Mouse (Mus musculus) brain, adult 10 weeks (tissue): ENCODE data around the gene Hoxa9. TPM values are rescaled to one million over a fixed set of nuclear protein-coding genes. Genes with fewer than 3 reads are reported as not detected.

ENCODE experiments used
- polyA plus RNA-seq: library from polyadenylated mRNA; stranded (reverse); fragments of 350-450 nt; fragmentation: Illumina TruSeq; extraction: RNeasy Lipid Tissue Mini Kit (QIAGEN cat#74804); gene quantifications from one replicate; pipeline ENCODE4 v1.2.3, GENCODE M21; 2015; ENCODE audit warnings: low read depth, low replicate concordance

Gene Hoxa9
- not detected for polyA plus RNA-seq

GRCm38 (mm10) chr6:52230516-52231165 is at the start of gene Hoxa9:
Hoxa9 (minus strand) TSS chr6:52231089.

GRCm38 (mm10) chr6:52260654-52261575 is 30.0 kb upstream of the Hoxa9 start, which contains the start of gene Hoxa13:
Hoxa13 (minus strand) TSS chr6:52260880.

GRCm38 (mm10) chr6:52245757-52246142 is 14.9 kb upstream of the Hoxa9 start, which contains the start of gene Hoxa11:
Hoxa11 (minus strand) TSS chr6:52245810.

GRCm38 (mm10) chr6:52240389-52241000 is 9.6 kb upstream of the Hoxa9 start, which contains the start of gene Hoxa10:
Hoxa10 (minus strand) TSS chr6:52240854.

GRCm38 (mm10) chr6:52221337-52221992 is 9.4 kb downstream of the Hoxa9 start, which contains the start of gene Hoxa7:
Hoxa7 (minus strand) TSS chr6:52221854.

GRCm38 (mm10) chr6:52213119-52213986 is 17.5 kb downstream of the Hoxa9 start, which contains the start of the genes Hoxa3 and Gm28308:
Hoxa3 (minus strand) TSS chr6:52213336.
Gm28308 (minus strand) TSS chr6:52213339.

GRCm38 (mm10) chr6:52208072-52208867 is 22.6 kb downstream of the Hoxa9 start, which contains the start of gene Hoxa6:
Hoxa6 (minus strand) TSS chr6:52208722.

GRCm38 (mm10) chr6:52204050-52204752 is 26.7 kb downstream of the Hoxa9 start, which contains the start of gene Hoxa5:
Hoxa5 (minus strand) TSS chr6:52204587.

GRCm38 (mm10) chr6:52190906-52191810 is 39.7 kb downstream of the Hoxa9 start, which contains the start of gene Hoxa4:
Hoxa4 (minus strand) TSS chr6:52191753.

GRCm38 (mm10) chr6:52177061-52177735 is 53.7 kb downstream of the Hoxa9 start, which contains the start of gene 5730596B20Rik:
5730596B20Rik (plus strand) TSS chr6:52177498.

Other genes with a start within 250 kb of the Hoxa9 start
- 14.4 TPM for gene Skap2, start 218.5 kb downstream of the Hoxa9 start, polyA plus RNA-seq
- not detected for gene Hoxa1, start 72.8 kb downstream of the Hoxa9 start, polyA plus RNA-seq
- not detected for gene Hoxa2, start 66.3 kb downstream of the Hoxa9 start, polyA plus RNA-seq
- not detected for gene 5730596B20Rik, start 53.6 kb downstream of the Hoxa9 start, polyA plus RNA-seq
- not detected for gene Hoxa4, start 39.3 kb downstream of the Hoxa9 start, polyA plus RNA-seq
- gene Hoxa5, start 26.5 kb downstream of the Hoxa9 start, polyA plus RNA-seq, result not detected
- gene Hoxa6, start 22.4 kb downstream of the Hoxa9 start, polyA plus RNA-seq, result not detected
- not detected for gene Hoxa3, start 17.8 kb downstream of the Hoxa9 start, polyA plus RNA-seq
- not detected for gene Gm28308, start 17.8 kb downstream of the Hoxa9 start, polyA plus RNA-seq
- gene Hoxa7, start 9.2 kb downstream of the Hoxa9 start, polyA plus RNA-seq, result not detected
- gene Hoxa10, start 9.8 kb upstream of the Hoxa9 start, polyA plus RNA-seq, result not detected
- not detected for gene Hoxa11, start 14.7 kb upstream of the Hoxa9 start, polyA plus RNA-seq
- gene Hoxa13, start 29.8 kb upstream of the Hoxa9 start, polyA plus RNA-seq, result not detected
- not detected for gene Evx1, start 82.4 kb upstream of the Hoxa9 start, polyA plus RNA-seq